Mouse (Mus musculus): ENCODE results near the gene Pla2g6. TPM values are rescaled to one million over a fixed set of nuclear protein-coding genes. Genes with fewer than 3 reads are reported as not detected.

Pla2g6 gene
- polyA plus RNA-seq, 1 experiment = 40.6 TPM

DNA sequence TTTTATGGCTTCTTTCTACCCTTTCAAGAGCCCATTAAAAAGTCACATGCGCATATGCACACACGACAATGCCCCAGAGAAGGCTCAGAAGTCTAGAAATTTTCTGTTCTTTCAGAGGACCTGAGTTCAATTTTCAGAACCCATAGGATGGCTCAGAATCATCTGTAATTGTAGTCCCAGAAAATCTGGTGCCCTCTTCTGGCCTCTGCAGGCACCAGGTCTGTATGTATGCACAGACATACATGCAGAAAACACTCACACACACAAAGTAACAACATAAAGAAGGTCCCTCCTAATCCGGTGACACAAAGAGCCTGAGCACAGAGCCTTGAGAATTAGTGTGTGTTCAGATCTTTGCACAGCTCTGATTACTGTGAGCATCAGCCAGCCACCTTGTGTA is 37.9 kb downstream of the Pla2g6 start:
- TF ChIP-seq CTCF (IDR thresholded peaks at IDR 0.05; ENCODE audit: low read depth, low read length) (no peak), EP300 (IDR thresholded peaks at IDR 0.05; ENCODE audit: insufficient read depth, low read depth, low read length) (no peak), POLR2A (IDR thresholded peaks at IDR 0.05; ENCODE audit: insufficient read depth, low read length) (no peak)
- no peaks in the 10 kb centered on the region for H3K4me1 ChIP-seq (ENCODE audit: control insufficient read depth, insufficient read depth, low read length)
- H3K27ac ChIP-seq (ENCODE audit: insufficient read depth, low read length) = no peak overlapping the region
- H3K9ac ChIP-seq (ENCODE audit: low read depth, poor library complexity, severe bottlenecking) = no peak overlapping the region
- no peaks in the 10 kb centered on the region for H3K27me3 ChIP-seq (ENCODE audit: control insufficient read depth, insufficient read depth, low read length, poor library complexity, severe bottlenecking)
- no peak overlapping the region for H3K4me3 ChIP-seq (ENCODE audit: low read depth, low read length)
- no peaks in the 10 kb centered on the region for H3K9me3 ChIP-seq (replicated peaks; ENCODE audit: control insufficient read depth, insufficient read depth, low read length, poor library complexity, severe bottlenecking)
- no peaks in the 10 kb centered on the region; the same call in none of the 2 replicates for H3K36me3 ChIP-seq (ENCODE audit: control insufficient read depth, insufficient read depth, low read length, poor library complexity, severe bottlenecking)

DNA sequence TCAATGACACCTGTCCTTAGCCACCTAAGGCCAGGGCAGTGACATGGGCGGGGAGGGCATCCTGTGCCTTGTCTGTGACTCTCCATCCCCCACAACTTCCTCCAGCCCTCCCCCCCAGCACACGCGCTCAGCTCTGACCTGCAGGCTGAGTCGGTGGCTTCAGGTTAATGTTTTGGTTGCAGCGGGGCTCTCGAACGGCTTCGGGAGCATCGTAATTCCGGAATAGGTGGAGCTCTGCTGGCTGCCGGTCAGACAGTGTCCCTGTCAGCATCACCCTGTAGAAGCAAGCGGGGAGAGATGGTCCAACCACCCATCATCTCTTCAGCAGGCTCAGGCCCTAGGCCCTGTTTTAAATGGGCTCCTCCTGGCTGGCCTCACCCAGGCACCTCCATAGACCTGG is 38.7 kb downstream of the Pla2g6 start:
- Histone ChIP-seq H3K27ac (ENCODE audit: insufficient read depth, low read length) (no peak overlapping the region), H3K27me3 (ENCODE audit: control insufficient read depth, insufficient read depth, low read length, poor library complexity, severe bottlenecking) (no peaks in the 10 kb centered on the region), H3K9ac (ENCODE audit: low read depth, poor library complexity, severe bottlenecking) (no peak overlapping the region), H3K36me3 (ENCODE audit: control insufficient read depth, insufficient read depth, low read length, poor library complexity, severe bottlenecking) (no peaks in the 10 kb centered on the region; the same call in 1 of the 2 replicates), H3K4me3 (ENCODE audit: low read depth, low read length) (no peak overlapping the region), H3K4me1 (ENCODE audit: control insufficient read depth, insufficient read depth, low read length) (no peaks in the 10 kb centered on the region), H3K9me3 (replicated peaks; ENCODE audit: control insufficient read depth, insufficient read depth, low read length, poor library complexity, severe bottlenecking) (no peaks in the 10 kb centered on the region)
- no peak for TF ChIP-seq CTCF (IDR thresholded peaks at IDR 0.05; ENCODE audit: low read depth, low read length)
- no peak for TF ChIP-seq POLR2A (IDR thresholded peaks at IDR 0.05; ENCODE audit: insufficient read depth, low read length)
- no peak for TF ChIP-seq EP300 (IDR thresholded peaks at IDR 0.05; ENCODE audit: insufficient read depth, low read depth, low read length)

DNA sequence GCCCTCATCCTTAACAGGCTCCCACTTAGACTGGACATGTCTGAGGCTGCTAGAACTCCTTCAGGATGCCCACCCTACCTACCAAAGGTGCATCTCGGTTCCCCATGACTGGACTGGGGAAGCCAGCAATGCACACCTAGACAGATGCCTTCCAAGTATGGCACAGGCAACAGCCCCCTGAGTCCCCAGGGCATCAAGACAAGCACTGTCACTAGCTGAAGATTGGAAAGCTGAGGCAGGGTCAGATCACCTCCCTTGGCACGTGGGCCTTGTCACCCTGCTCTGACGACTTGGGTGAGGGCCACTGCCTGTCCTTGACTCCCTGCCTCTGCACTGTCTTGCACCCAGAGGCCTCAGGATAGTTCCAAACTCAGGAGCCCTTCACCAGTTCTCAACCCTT is 39.8 kb downstream of the Pla2g6 start:
- Histone ChIP-seq H3K4me1 (ENCODE audit: control insufficient read depth, insufficient read depth, low read length) (no peaks in the 10 kb centered on the region), H3K9ac (ENCODE audit: low read depth, poor library complexity, severe bottlenecking) (no peak overlapping the region), H3K27ac (ENCODE audit: insufficient read depth, low read length) (no peak overlapping the region), H3K36me3 (ENCODE audit: control insufficient read depth, insufficient read depth, low read length, poor library complexity, severe bottlenecking) (no peaks in the 10 kb centered on the region), H3K9me3 (replicated peaks; ENCODE audit: control insufficient read depth, insufficient read depth, low read length, poor library complexity, severe bottlenecking) (no peaks in the 10 kb centered on the region), H3K27me3 (ENCODE audit: control insufficient read depth, insufficient read depth, low read length, poor library complexity, severe bottlenecking) (no peaks in the 10 kb centered on the region), H3K4me3 (ENCODE audit: low read depth, low read length) (no peak overlapping the region)
- no peak for TF ChIP-seq CTCF (IDR thresholded peaks at IDR 0.05; ENCODE audit: low read depth, low read length)
- no peak for TF ChIP-seq POLR2A (IDR thresholded peaks at IDR 0.05; ENCODE audit: insufficient read depth, low read length)
- no peak for TF ChIP-seq EP300 (IDR thresholded peaks at IDR 0.05; ENCODE audit: insufficient read depth, low read depth, low read length)

DNA sequence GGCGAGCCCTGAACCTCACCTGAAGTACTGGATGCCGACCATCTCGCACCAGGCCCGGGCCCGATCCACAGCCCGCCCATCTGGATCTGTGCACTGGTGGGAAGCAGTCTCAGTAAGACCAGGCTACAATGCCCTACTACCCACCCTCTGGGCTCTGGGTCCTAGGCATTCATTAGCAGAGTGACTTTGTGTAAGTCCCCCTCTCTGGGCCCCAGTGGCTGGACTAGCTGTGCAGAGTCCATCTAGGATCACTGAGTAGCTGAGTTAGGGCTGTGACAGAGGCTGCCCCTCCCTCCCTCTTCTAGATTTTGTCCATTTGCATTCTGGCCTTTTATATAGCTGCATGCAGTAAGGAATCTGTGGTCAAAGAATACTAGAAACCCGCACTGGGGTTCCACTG is 41.1 kb downstream of the Pla2g6 start:
- Histone ChIP-seq H3K4me1 (ENCODE audit: control insufficient read depth, insufficient read depth, low read length) (no peaks in the 10 kb centered on the region), H3K9me3 (replicated peaks; ENCODE audit: control insufficient read depth, insufficient read depth, low read length, poor library complexity, severe bottlenecking) (no peaks in the 10 kb centered on the region), H3K27me3 (ENCODE audit: control insufficient read depth, insufficient read depth, low read length, poor library complexity, severe bottlenecking) (no peaks in the 10 kb centered on the region), H3K27ac (ENCODE audit: insufficient read depth, low read length) (no peak overlapping the region), H3K36me3 (ENCODE audit: control insufficient read depth, insufficient read depth, low read length, poor library complexity, severe bottlenecking) (no peaks in the 10 kb centered on the region), H3K4me3 (ENCODE audit: low read depth, low read length) (no peak overlapping the region), H3K9ac (ENCODE audit: low read depth, poor library complexity, severe bottlenecking) (no peak overlapping the region)
- no peak for TF ChIP-seq POLR2A (IDR thresholded peaks at IDR 0.05; ENCODE audit: insufficient read depth, low read length)
- TF ChIP-seq CTCF (IDR thresholded peaks at IDR 0.05; ENCODE audit: low read depth, low read length) = no peak
- TF ChIP-seq EP300 (IDR thresholded peaks at IDR 0.05; ENCODE audit: insufficient read depth, low read depth, low read length) = no peak

DNA sequence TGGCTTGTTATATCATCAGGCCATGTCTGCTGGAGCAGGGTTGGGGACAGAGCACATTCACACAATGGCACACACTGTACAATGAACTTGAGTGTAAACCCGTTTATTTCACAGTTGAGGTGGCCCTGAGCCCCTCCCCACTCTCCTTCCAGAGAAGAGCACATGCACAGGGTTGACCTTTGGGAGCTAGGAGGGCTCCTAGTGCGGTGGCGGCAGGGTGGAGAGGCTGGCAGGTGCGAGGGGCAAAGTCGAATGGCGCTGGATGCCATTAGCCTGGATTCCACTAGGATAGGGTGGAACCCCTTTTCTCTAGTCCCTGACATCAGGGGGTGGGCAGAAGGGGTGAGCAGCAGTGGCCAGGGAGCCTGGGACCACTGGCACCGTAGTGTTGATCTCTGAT is 42.0 kb downstream of the Pla2g6 start:
- no peaks in the 10 kb centered on the region for H3K27me3 ChIP-seq (ENCODE audit: control insufficient read depth, insufficient read depth, low read length, poor library complexity, severe bottlenecking)
- H3K4me3 ChIP-seq (ENCODE audit: low read depth, low read length) = no peak overlapping the region
- H3K36me3 ChIP-seq (ENCODE audit: control insufficient read depth, insufficient read depth, low read length, poor library complexity, severe bottlenecking) = no peaks in the 10 kb centered on the region
- H3K4me1 ChIP-seq (ENCODE audit: control insufficient read depth, insufficient read depth, low read length) = no peaks in the 10 kb centered on the region
- no peak overlapping the region for H3K9ac ChIP-seq (ENCODE audit: low read depth, poor library complexity, severe bottlenecking)
- H3K27ac ChIP-seq (ENCODE audit: insufficient read depth, low read length) = no peak overlapping the region
- no peaks in the 10 kb centered on the region for H3K9me3 ChIP-seq (replicated peaks; ENCODE audit: control insufficient read depth, insufficient read depth, low read length, poor library complexity, severe bottlenecking)
- TF ChIP-seq CTCF (IDR thresholded peaks at IDR 0.05; ENCODE audit: low read depth, low read length) (no peak), EP300 (IDR thresholded peaks at IDR 0.05; ENCODE audit: insufficient read depth, low read depth, low read length) (no peak), POLR2A (IDR thresholded peaks at IDR 0.05; ENCODE audit: insufficient read depth, low read length) (no peak)

DNA sequence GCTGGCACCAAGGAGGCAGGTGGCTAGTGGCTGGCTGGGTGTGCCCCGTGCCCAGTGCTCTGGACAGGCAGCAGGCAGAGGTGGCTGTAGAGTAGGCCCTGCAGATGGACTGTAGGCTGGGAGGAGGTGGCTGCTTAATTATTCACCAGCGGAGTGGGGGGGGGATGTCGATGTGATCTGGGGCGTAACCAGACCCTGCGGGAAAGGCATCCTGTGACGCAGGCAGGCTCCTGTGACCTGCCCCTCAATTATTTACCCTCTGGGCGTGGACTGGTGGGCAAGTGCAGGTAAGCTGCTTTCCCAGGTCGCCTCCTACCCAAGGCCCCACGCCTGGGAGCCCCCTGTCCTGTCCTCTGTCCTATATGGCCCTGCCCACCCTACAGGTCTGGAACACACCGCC is 42.8 kb downstream of the Pla2g6 start, which contains the start of gene Baiap2l2:
Gene Baiap2l2 (minus strand): TSS at position 139 of the 400 bp plus-strand sequence.
- TF ChIP-seq EP300 (IDR thresholded peaks at IDR 0.05; ENCODE audit: insufficient read depth, low read depth, low read length) (no peak), CTCF (IDR thresholded peaks at IDR 0.05; ENCODE audit: low read depth, low read length) (no peak), POLR2A (IDR thresholded peaks at IDR 0.05; ENCODE audit: insufficient read depth, low read length) (no peak)
- Histone ChIP-seq H3K4me1 (ENCODE audit: control insufficient read depth, insufficient read depth, low read length) (peaks cover 2% of the 10 kb centered on the region), H3K27ac (ENCODE audit: insufficient read depth, low read length) (no peak within 1 kb of the TSS), H3K9ac (ENCODE audit: low read depth, poor library complexity, severe bottlenecking) (no peak within 1 kb of the TSS), H3K27me3 (ENCODE audit: control insufficient read depth, insufficient read depth, low read length, poor library complexity, severe bottlenecking) (no peaks in the 10 kb centered on the region), H3K4me3 (ENCODE audit: low read depth, low read length) (no peak within 1 kb of the TSS), H3K9me3 (replicated peaks; ENCODE audit: control insufficient read depth, insufficient read depth, low read length, poor library complexity, severe bottlenecking) (no peaks in the 10 kb centered on the region), H3K36me3 (ENCODE audit: control insufficient read depth, insufficient read depth, low read length, poor library complexity, severe bottlenecking) (no peaks in the 10 kb centered on the region)

Data from ES-Bruce4 (cell line).